Mouse (Mus musculus) liver, postnatal 0 days (tissue): ENCODE measurements at regions not wholly inside any gene's neighbourhood (a gene's known extent, or its start where the extent isn't known, plus 50 kb on each side); places are given as distances from the start of the nearest gene placed in this dataset.

Experiments
- ATAC-seq: fragments of 200-750 bp; cut with Nextera tagmentation; 2 replicates; pipeline ENCODE4 v1.8.0; 2017; ENCODE audit warnings: mild to moderate bottlenecking, moderate library complexity
- DNase-seq: peaks from one replicate; pipeline ENCODE4 v3.0.0-alpha.2; 2016
- H3K27ac ChIP-seq: fragments of 300-500 bp; sonication (generic); 2 replicates; pipeline ENCODE4 v1.5.1; 2014; ENCODE audit warnings: antibody characterized with exemption, moderate library complexity, mild to moderate bottlenecking, low read depth
- H3K27me3 ChIP-seq: fragments of 300-500 bp; sonication (generic); 2 replicates; pipeline ENCODE4 v1.6.1; 2014; ENCODE audit warnings: low read length, control low read depth, mixed read lengths; ENCODE audit not compliant: insufficient read depth
- H3K36me3 ChIP-seq: fragments of 300-500 bp; sonication (generic); replicated peaks from 2 replicates; pipeline ENCODE4 v1.6.1; 2014; ENCODE audit warnings: mild to moderate bottlenecking, control low read depth, low read length, moderate library complexity, mixed read lengths; ENCODE audit not compliant: insufficient read depth
- H3K4me1 ChIP-seq: fragments of 300-500 bp; sonication (generic); 2 replicates; pipeline ENCODE4 v1.6.1; 2014; ENCODE audit warnings: antibody characterized with exemption, mild to moderate bottlenecking, control low read depth; ENCODE audit not compliant: insufficient read depth
- H3K4me2 ChIP-seq: fragments of 300-500 bp; sonication (generic); 2 replicates; pipeline ENCODE4 v1.6.1; 2014; ENCODE audit warnings: low read depth, mild to moderate bottlenecking, low read length, moderate library complexity, mixed read lengths
- H3K4me3 ChIP-seq: fragments of 300-500 bp; sonication (generic); 2 replicates; pipeline ENCODE4 v1.5.1; 2014; ENCODE audit warnings: low read depth, low read length
- H3K9ac ChIP-seq: fragments of 300-500 bp; sonication (generic); replicated peaks from 2 replicates; pipeline ENCODE4 v1.6.1; 2014; ENCODE audit warnings: mild to moderate bottlenecking, moderate library complexity
- H3K9me3 ChIP-seq: fragments of 300-500 bp; sonication (generic); 2 replicates; pipeline ENCODE4 v1.6.1; 2016; ENCODE audit warnings: mild to moderate bottlenecking, control low read depth, low read length, mixed read lengths
- CTCF ChIP-seq: sonication (generic); IDR thresholded peaks from 2 replicates; pipeline ENCODE4 v1.5.1; 2016; ENCODE audit warnings: antibody characterized with exemption, low read depth
- EP300 ChIP-seq: IDR thresholded peaks from 2 replicates; pipeline ENCODE4 v1.6.1; 2016; ENCODE audit warnings: antibody characterized with exemption, low read depth, mild to moderate bottlenecking
- WGBS: fragments of 180-500 bp; shearing (Covaris S2); extraction: QIAGEN DNeasy Blood & Tissue Kit; methylation state at CpG from one replicate; pipeline ENCODE4 v1.1.7; 2014; ENCODE audit not compliant: insufficient replicate concordance; 5-methylcytosine and 5-hydroxymethylcytosine counted together

DNA sequence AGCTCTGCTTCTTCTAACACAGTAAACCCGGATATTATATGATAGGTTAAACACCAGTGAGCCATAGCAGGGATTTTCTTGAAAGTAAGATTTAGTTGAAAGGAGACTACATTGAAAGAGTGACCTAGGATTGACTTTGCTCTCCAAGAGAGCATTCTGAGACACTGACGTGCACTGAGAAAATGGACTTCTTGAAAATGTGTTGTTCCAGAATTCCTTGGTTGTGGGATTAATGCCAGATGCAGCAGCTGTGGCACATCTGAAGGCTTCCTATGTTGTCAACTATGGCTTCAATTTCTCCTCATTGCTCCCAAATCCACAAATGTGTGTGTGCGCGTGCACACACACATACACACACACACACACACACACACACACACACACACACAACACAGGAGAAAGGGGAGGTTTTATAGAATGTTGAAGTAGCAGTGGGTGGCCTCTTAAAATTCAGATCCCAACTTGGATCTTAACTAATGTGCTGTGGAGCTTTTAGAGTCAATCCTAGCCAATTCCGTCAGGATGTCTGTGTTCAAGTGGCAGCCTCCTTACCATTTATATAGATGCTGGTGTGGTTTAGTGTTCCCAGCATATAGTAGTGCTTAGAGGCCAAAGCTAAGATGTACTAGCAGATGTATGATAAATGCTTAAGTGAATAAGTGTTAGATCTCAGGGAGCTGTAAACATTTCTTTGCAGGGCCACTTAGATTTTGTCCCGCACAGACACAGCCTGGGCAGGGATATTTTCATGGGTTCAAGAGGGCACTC, 346.5 kb downstream of the C1d start:
- Histone ChIP-seq H3K36me3 (no peaks in the 10 kb centered on the region), H3K4me2 (no peak overlapping the region), H3K9me3 (no peaks in the 10 kb centered on the region), H3K4me1 (no peaks in the 10 kb centered on the region), H3K27me3 (no peaks in the 10 kb centered on the region), H3K4me3 (no peak overlapping the region), H3K27ac (no peak overlapping the region), H3K9ac (no peak overlapping the region)
- 80% methylated on average over 6 of the region's 6 CpGs for WGBS
- DNase-seq (no peak), ATAC-seq (no peak)
- TF ChIP-seq EP300, result no peak
- no peak for TF ChIP-seq CTCF

DNA sequence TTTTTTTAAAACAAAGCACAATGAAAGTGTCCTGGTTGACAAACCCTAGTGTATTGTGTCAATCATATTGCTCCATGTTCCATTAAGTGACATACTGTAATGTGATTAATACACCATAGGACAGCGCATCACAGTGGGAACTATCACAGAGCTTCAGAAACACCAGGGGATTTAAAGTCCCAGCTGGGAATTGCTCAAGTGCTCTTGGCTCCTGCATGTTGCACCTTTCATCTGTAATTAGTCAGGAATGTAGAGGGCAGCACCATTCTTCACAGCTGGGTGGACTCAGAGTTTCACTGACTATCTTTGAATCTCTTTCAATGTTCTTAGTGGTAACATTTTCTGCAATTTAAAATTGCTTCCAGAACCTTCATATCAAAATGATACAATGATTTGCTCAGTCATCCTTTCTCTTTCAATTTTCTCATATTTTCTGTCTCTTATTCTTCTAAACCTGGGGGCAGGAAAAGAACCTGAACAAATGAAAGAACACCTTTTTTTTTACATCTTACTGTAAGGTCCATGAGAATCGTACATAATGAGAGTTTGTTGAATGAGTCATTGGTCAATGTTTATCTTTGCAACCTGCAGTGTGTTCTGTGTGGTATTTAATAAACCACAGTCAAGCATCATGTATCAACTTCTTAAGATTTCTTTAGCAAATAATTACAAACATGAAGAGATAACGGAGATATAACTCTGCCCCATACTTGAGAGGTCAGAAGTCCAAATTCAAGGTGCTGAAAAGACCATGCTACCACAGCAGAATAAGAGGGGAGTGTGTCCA, 333.0 kb downstream of the Etaa1 start:
- Histone ChIP-seq H3K4me3 (no peak overlapping the region), H3K27ac (no peak overlapping the region), H3K4me1 (no peaks in the 10 kb centered on the region), H3K27me3 (no peaks in the 10 kb centered on the region), H3K36me3 (no peaks in the 10 kb centered on the region), H3K9ac (no peak overlapping the region), H3K9me3 (no peaks in the 10 kb centered on the region), H3K4me2 (no peak overlapping the region)
- DNase-seq (no peak), ATAC-seq (no peak)
- 69% methylated on average over 3 of the region's 3 CpGs for WGBS
- TF ChIP-seq EP300 (no peak), CTCF (no peak)

DNA sequence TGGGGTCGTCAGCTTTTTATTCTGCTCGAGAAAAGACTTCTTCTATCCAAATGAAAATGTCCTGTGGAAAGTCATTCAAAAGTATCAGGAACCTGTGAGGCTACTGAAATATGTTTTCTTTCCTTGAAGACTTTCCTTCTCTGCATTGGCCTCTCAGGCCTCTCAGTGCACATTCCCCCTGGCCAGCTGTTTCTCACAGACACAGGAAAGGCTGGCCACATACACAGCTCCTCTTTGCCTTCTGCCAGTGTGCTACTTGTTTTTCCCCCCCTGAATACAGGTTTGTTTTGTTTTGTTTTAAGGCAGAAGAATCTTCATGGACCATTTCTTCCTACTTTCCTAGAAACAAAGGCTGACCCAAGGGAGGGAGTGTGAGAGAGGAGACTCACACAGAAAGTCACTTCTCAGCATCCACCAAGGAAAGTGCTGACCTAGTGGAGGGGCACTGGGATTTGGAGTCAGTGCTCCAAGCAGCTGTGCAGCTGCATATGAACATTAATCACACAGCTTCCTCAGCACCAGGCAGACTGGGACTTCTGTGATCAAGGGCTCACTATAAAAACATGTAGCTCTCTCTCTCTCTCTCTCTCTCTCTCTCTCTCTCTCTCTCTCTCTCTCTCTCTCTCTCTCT, 324.0 kb downstream of the Etaa1 start:
- no peak overlapping the region for H3K27ac ChIP-seq
- TF ChIP-seq EP300, result no peak
- TF ChIP-seq CTCF, result no peak
- 71% methylated on average over 2 of the region's 2 CpGs for WGBS
- ATAC-seq (no peak), DNase-seq (no peak)
- no peak overlapping the region for H3K9ac ChIP-seq
- no peaks in the 10 kb centered on the region for H3K36me3 ChIP-seq
- H3K4me3 ChIP-seq, result no peak overlapping the region
- H3K4me1 ChIP-seq, result no peaks in the 10 kb centered on the region
- H3K9me3 ChIP-seq, result no peaks in the 10 kb centered on the region
- H3K27me3 ChIP-seq, result no peaks in the 10 kb centered on the region
- H3K4me2 ChIP-seq, result no peak overlapping the region

DNA sequence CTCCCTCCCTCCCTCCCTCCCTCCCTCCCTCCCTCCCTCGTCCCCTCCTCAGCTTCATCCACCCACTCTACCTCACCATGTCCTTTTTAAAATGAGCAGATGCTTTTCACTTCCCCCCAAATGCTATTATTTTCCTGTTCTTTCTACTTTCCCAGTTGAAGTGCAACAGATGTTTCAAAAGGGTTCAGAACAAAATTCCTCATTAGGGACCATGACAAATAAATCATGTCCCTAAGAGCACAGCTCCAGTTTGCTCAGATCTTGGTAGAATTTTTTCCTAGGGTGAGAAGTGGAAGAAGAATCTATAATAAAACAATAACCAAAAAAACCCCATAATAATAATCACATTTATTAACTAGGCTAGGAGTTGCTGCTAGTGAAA, 323.5 kb downstream of the Etaa1 start:
- 44% methylated on average over 1 of the region's 1 CpGs for WGBS
- no peak for TF ChIP-seq EP300
- TF ChIP-seq CTCF, result no peak
- Histone ChIP-seq H3K36me3 (no peaks in the 10 kb centered on the region), H3K9ac (no peak overlapping the region), H3K4me1 (no peaks in the 10 kb centered on the region), H3K4me2 (no peak overlapping the region), H3K27me3 (no peaks in the 10 kb centered on the region), H3K27ac (no peak overlapping the region), H3K4me3 (no peak overlapping the region), H3K9me3 (no peaks in the 10 kb centered on the region)
- ATAC-seq, result no peak
- no peak for DNase-seq

DNA sequence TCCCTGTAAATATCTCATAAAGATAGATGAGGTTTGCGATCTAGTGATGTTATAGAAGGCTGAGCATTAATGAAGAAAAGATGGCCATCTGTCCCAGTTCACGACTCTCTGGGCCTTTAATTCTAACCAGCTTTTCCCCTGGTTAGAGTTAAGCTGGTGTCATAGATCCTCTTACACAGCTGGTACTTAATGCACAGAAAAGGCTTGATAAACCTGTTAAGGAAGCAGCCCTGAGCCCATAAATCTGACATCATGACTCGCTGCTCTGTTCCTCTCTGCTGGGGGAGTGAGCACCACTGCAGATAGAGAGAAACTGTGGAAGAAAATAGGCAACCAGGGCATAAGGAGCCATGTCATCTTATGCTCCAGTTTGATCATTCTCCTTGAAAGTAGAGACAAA, 316.5 kb downstream of the Etaa1 start:
- no peak overlapping the region for H3K27ac ChIP-seq
- H3K4me1 ChIP-seq, result no peaks in the 10 kb centered on the region
- TF ChIP-seq EP300 (no peak), CTCF (no peak)
- ATAC-seq (no peak), DNase-seq (no peak)
- no peaks in the 10 kb centered on the region for H3K27me3 ChIP-seq
- no peak overlapping the region for H3K9ac ChIP-seq
- no peaks in the 10 kb centered on the region for H3K36me3 ChIP-seq
- H3K4me2 ChIP-seq, result no peak overlapping the region
- WGBS, result 54% methylated on average over 3 of the region's 3 CpGs
- no peaks in the 10 kb centered on the region for H3K9me3 ChIP-seq
- H3K4me3 ChIP-seq, result no peak overlapping the region

DNA sequence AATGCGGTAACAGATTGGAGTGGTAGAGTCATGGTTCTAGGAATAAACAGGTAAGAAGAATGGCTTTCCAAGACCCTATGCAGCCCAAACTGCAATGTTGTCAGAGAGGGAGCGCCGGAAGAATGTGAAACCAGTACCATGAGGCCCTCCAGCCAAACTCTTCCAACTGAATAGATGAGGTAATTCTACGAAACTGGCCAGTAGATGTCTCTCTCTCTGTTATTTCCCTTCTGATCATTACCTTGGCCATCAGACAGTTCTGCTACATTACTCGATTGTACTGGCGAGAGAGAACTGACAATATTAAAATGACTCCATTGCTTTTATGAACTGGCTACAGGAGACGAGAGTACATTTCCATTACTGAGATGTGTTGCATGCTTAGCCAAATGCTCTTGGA, 313.8 kb downstream of the Etaa1 start:
- no peaks in the 10 kb centered on the region for H3K27me3 ChIP-seq
- H3K4me3 ChIP-seq, result no peak overlapping the region
- H3K36me3 ChIP-seq, result no peaks in the 10 kb centered on the region
- H3K9me3 ChIP-seq, result no peaks in the 10 kb centered on the region
- WGBS, result 67% methylated on average over 7 of the region's 7 CpGs
- TF ChIP-seq CTCF, result no peak
- no peak for TF ChIP-seq EP300
- H3K4me2 ChIP-seq, result no peak overlapping the region
- no peak for ATAC-seq
- H3K4me1 ChIP-seq, result no peaks in the 10 kb centered on the region
- H3K9ac ChIP-seq, result no peak overlapping the region
- no peak overlapping the region for H3K27ac ChIP-seq
- DNase-seq, result no peak
